Mouse (Mus musculus): ENCODE measurements around the gene Fbxo30. TPM values are rescaled to one million over a fixed set of nuclear protein-coding genes. Genes with fewer than 3 reads are reported as not detected.
A peak's percentile ranks its signal among the peaks of the same experiment; 100 is the strongest.
"Not testable (repeated sequence)": the region's sequence is repeated elsewhere in the genome, so short reads cannot be mapped to it uniquely, and the experiment has no call there.

The Fbxo30 gene
- 37.4 and 41.1 TPM in 2 replicates for polyA plus RNA-seq (2015; fragmentation: Nextera tagmentation; extraction: Ambion mirVana)

GRCm38 (mm10) chr10:11280578-11281463 lies at the start of gene Fbxo30:
Gene Fbxo30 (plus strand): TSS chr10:11281330.
- H3K27me3 ChIP-seq, result no peaks in the 10 kb centered on the region
- 0 out of 2 replicates have a peak, but pooled peaks cover 10% of the 10 kb centered on the region for H3K4me1 ChIP-seq
- peak within 1 kb of the TSS; percentile 97 for H3K9ac ChIP-seq
- H3K4me2 ChIP-seq, result peak within 1 kb of the TSS; percentile 89
- WGBS, result under 1% methylated on average over 89 of the region's 93 CpGs
- peak within 1 kb of the TSS; percentile 97 for H3K27ac ChIP-seq
- no peaks in the 10 kb centered on the region for H3K36me3 ChIP-seq
- peak within 1 kb of the TSS; percentile 89 for H3K4me3 ChIP-seq
- ATAC-seq (ENCODE audit: insufficient number of reproducible peaks, insufficient read depth, low FRiP score, low TSS enrichment, low read depth), result peak; percentile 89
- H3K9me3 ChIP-seq, result no peaks in the 10 kb centered on the region

GRCm38 (mm10) chr10:11233208-11233607 lies 47.9 kb upstream of the Fbxo30 start:
- H3K9me3 ChIP-seq, result no peaks in the 10 kb centered on the region
- no peak overlapping the region for H3K4me3 ChIP-seq
- WGBS, result 72% methylated on average over 3 of the region's 3 CpGs
- no peak for ATAC-seq (ENCODE audit: insufficient number of reproducible peaks, insufficient read depth, low FRiP score, low TSS enrichment, low read depth)
- 0 out of 2 replicates have a peak, but pooled peaks cover 8% of the 10 kb centered on the region for H3K4me1 ChIP-seq
- no peaks in the 10 kb centered on the region for H3K27me3 ChIP-seq
- H3K9ac ChIP-seq, result no peak overlapping the region
- H3K36me3 ChIP-seq, result no peaks in the 10 kb centered on the region
- no peak overlapping the region for H3K27ac ChIP-seq
- no peak overlapping the region for H3K4me2 ChIP-seq

GRCm38 (mm10) chr10:11242988-11243387 lies 38.1 kb upstream of the Fbxo30 start:
- H3K4me1 ChIP-seq; H3K4me2 ChIP-seq; H3K9me3 ChIP-seq; H3K27ac ChIP-seq; H3K9ac ChIP-seq; H3K36me3 ChIP-seq; H3K4me3 ChIP-seq; ATAC-seq (ENCODE audit: insufficient number of reproducible peaks, insufficient read depth, low FRiP score, low TSS enrichment, low read depth); H3K27me3 ChIP-seq: not testable (repeated sequence)
- WGBS, result 71% methylated on average over 3 of the region's 3 CpGs

- WGBS, result 81% methylated on average over 3 of the region's 3 CpGs
- Histone ChIP-seq H3K4me3 (no peak overlapping the region), H3K27ac (no peak overlapping the region)
These were observed 32.9 kb upstream of the Fbxo30 start for GRCm38 (mm10) chr10:11248210-11248609.

GRCm38 (mm10) chr10:11250247-11250997 lies 30.7 kb upstream of the Fbxo30 start:
- ATAC-seq (ENCODE audit: insufficient number of reproducible peaks, insufficient read depth, low FRiP score, low TSS enrichment, low read depth), result no peak
- no peak overlapping the region for H3K4me3 ChIP-seq
- peaks cover 6% of the 10 kb centered on the region; the same call in 1 of the 2 replicates for H3K4me1 ChIP-seq
- H3K27ac ChIP-seq, result no peak overlapping the region; the same call in 1 of the 2 replicates
- no peaks in the 10 kb centered on the region for H3K27me3 ChIP-seq
- 31% methylated on average over 2 of the region's 2 CpGs for WGBS
- H3K4me2 ChIP-seq, result no peak overlapping the region
- H3K36me3 ChIP-seq, result no peaks in the 10 kb centered on the region
- no peaks in the 10 kb centered on the region for H3K9me3 ChIP-seq
- no peak overlapping the region for H3K9ac ChIP-seq

More at GRCm38 (mm10) chr10:11248210-11248609, 32.9 kb upstream of the Fbxo30 start:
- Histone ChIP-seq H3K36me3 (no peaks in the 10 kb centered on the region), H3K4me1 (peaks cover 6% of the 10 kb centered on the region; the same call in 1 of the 2 replicates), H3K4me2 (no peak overlapping the region), H3K9me3 (no peaks in the 10 kb centered on the region), H3K27me3 (no peaks in the 10 kb centered on the region), H3K9ac (no peak overlapping the region)
- ATAC-seq (ENCODE audit: insufficient number of reproducible peaks, insufficient read depth, low FRiP score, low TSS enrichment, low read depth), result no peak

- not testable (repeated sequence) for H3K36me3 ChIP-seq; H3K9ac ChIP-seq; H3K4me1 ChIP-seq; ATAC-seq (ENCODE audit: insufficient number of reproducible peaks, insufficient read depth, low FRiP score, low TSS enrichment, low read depth); H3K27me3 ChIP-seq; H3K27ac ChIP-seq; H3K4me3 ChIP-seq; H3K4me2 ChIP-seq; H3K9me3 ChIP-seq
- 92% methylated on average over 4 of the region's 4 CpGs for WGBS
These were observed 27.5 kb upstream of the Fbxo30 start for GRCm38 (mm10) chr10:11253581-11253980.

GRCm38 (mm10) chr10:11260119-11260518 lies 21.0 kb upstream of the Fbxo30 start:
- no peak for ATAC-seq (ENCODE audit: insufficient number of reproducible peaks, insufficient read depth, low FRiP score, low TSS enrichment, low read depth)
- H3K27me3 ChIP-seq, result no peaks in the 10 kb centered on the region

GRCm38 (mm10) chr10:11262292-11262691 lies 18.8 kb upstream of the Fbxo30 start:
- WGBS, result 86% methylated on average over 2 of the region's 2 CpGs
- H3K27ac ChIP-seq; H3K27me3 ChIP-seq; H3K4me1 ChIP-seq; H3K9me3 ChIP-seq; H3K4me2 ChIP-seq; ATAC-seq (ENCODE audit: insufficient number of reproducible peaks, insufficient read depth, low FRiP score, low TSS enrichment, low read depth); H3K36me3 ChIP-seq; H3K4me3 ChIP-seq; H3K9ac ChIP-seq: not testable (repeated sequence)

More at GRCm38 (mm10) chr10:11260119-11260518, 21.0 kb upstream of the Fbxo30 start:
- no peaks in the 10 kb centered on the region for H3K4me1 ChIP-seq
- no peak overlapping the region for H3K9ac ChIP-seq
- H3K4me2 ChIP-seq, result no peak overlapping the region
- no peak overlapping the region for H3K27ac ChIP-seq
- no peak overlapping the region for H3K4me3 ChIP-seq
- H3K9me3 ChIP-seq, result no peaks in the 10 kb centered on the region
- H3K36me3 ChIP-seq, result no peaks in the 10 kb centered on the region

- H3K4me3 ChIP-seq; H3K9me3 ChIP-seq; H3K27ac ChIP-seq; H3K36me3 ChIP-seq; H3K4me1 ChIP-seq; H3K4me2 ChIP-seq; ATAC-seq (ENCODE audit: insufficient number of reproducible peaks, insufficient read depth, low FRiP score, low TSS enrichment, low read depth); H3K27me3 ChIP-seq; H3K9ac ChIP-seq: not testable (repeated sequence)
- 91% methylated on average over 2 of the region's 2 CpGs for WGBS
These were observed 17.3 kb upstream of the Fbxo30 start for GRCm38 (mm10) chr10:11263795-11264194.

GRCm38 (mm10) chr10:11269165-11269564 lies 12.0 kb upstream of the Fbxo30 start:
- no peaks in the 10 kb centered on the region for H3K9me3 ChIP-seq
- no peak for ATAC-seq (ENCODE audit: insufficient number of reproducible peaks, insufficient read depth, low FRiP score, low TSS enrichment, low read depth)
- H3K27ac ChIP-seq, result no peak overlapping the region
- H3K27me3 ChIP-seq, result no peaks in the 10 kb centered on the region
- no peak overlapping the region for H3K4me2 ChIP-seq
- H3K4me1 ChIP-seq, result no peaks in the 10 kb centered on the region
- H3K9ac ChIP-seq, result no peak overlapping the region
- H3K4me3 ChIP-seq, result no peak overlapping the region
- no peaks in the 10 kb centered on the region for H3K36me3 ChIP-seq

- WGBS, result 50% methylated on average over 1 of the region's 1 CpGs
- Histone ChIP-seq H3K4me2 (no peak overlapping the region), H3K27ac (no peak overlapping the region), H3K27me3 (no peaks in the 10 kb centered on the region), H3K4me1 (no peaks in the 10 kb centered on the region), H3K9ac (no peak overlapping the region), H3K9me3 (no peaks in the 10 kb centered on the region), H3K4me3 (no peak overlapping the region), H3K36me3 (no peaks in the 10 kb centered on the region)
- ATAC-seq (ENCODE audit: insufficient number of reproducible peaks, insufficient read depth, low FRiP score, low TSS enrichment, low read depth), result no peak
These were observed 6.7 kb upstream of the Fbxo30 start for GRCm38 (mm10) chr10:11274431-11274830.
